Mouse (Mus musculus): ENCODE results near the gene Trank1. TPM values are rescaled to one million over a fixed set of nuclear protein-coding genes. Genes with fewer than 3 reads are reported as not detected.

The Trank1 gene
- total RNA-seq, 2 experiments from 2014 or later = 220 TPM

DNA sequence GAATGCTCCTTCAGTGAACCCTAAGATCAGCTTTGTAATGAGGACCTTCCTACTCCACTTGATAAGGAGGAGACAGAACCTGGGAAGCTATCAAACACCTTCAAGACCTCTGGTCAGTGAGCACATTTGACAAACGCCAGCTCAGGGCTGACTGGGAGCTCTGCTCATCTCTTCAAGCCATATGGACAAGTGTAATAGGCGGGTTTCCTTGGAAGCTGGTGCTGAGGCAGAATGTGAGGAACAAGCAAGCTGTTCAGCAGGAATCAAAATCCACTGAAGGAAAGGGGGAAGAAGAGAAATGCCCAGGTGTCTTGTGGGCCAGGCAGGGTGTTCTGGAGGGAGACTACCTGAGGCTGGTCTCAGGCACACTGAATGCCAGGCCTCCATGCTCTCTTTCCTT lies 110.3 kb downstream of the Trank1 start:
- DNase-seq (ENCODE audit: low spot score in 2 of 2) = no peak

GRCm38 (mm10) chr9:111422567-111422966 lies 111.0 kb downstream of the Trank1 start:
- no peak for DNase-seq (ENCODE audit: low spot score in 2 of 2)

- no peak for DNase-seq (ENCODE audit: low spot score in 2 of 2)
Observed at GRCm38 (mm10) chr9:111425113-111425512, 113.6 kb downstream of the Trank1 start.

- DNase-seq (ENCODE audit: low spot score in 2 of 2) = peak in 1 of 2 experiments; percentile 46
Observed at GRCm38 (mm10) chr9:111425952-111426351, 114.4 kb downstream of the Trank1 start.

GRCm38 (mm10) chr9:111427891-111428555 lies 116.5 kb downstream of the Trank1 start:
- no peak for DNase-seq (ENCODE audit: low spot score in 2 of 2)

DNA sequence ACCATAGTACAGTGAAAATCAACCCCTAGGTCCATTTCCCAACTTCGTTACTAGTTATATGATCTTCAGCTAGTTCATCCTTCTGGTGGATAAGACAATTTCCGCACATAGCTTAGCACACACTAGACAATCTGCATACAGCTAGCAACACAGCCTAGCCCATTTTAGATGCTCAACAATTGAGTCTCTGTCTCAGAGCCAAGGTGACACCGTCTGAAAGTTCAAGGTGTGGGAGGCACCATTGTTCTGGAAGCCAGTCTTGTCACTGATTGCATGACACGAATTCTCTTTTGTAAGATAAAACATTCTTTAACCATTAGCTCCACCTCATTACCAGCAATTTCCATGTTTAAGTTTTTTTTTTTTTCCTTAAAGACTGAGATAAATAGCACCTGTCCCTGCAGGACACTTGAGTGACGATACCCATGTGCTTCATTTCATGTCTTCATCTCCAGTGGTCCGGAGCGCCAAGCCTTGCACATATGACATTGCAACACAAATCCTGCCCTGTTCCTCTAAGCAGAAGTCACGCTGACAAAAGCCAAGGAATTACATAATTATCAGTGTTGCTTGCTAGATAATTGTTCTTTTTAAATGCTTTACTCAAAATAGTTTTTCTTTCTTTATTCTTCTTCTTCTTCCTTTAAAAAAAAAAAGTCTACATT lies 117.3 kb downstream of the Trank1 start:
- DNase-seq (ENCODE audit: low spot score in 2 of 2) = no peak

GRCm38 (mm10) chr9:111429363-111429750 lies 117.8 kb downstream of the Trank1 start:
- DNase-seq (ENCODE audit: low spot score in 2 of 2) = no peak

- DNase-seq (ENCODE audit: low spot score in 2 of 2) = no peak
Observed at GRCm38 (mm10) chr9:111435429-111435828, 123.9 kb downstream of the Trank1 start.

- DNase-seq (ENCODE audit: low spot score in 2 of 2) = no peak
Observed at GRCm38 (mm10) chr9:111438904-111439835, 127.6 kb downstream of the Trank1 start, which contains the start of gene Dclk3. Gene Dclk3, plus strand, starts transcription at chr9:111439081.

DNA sequence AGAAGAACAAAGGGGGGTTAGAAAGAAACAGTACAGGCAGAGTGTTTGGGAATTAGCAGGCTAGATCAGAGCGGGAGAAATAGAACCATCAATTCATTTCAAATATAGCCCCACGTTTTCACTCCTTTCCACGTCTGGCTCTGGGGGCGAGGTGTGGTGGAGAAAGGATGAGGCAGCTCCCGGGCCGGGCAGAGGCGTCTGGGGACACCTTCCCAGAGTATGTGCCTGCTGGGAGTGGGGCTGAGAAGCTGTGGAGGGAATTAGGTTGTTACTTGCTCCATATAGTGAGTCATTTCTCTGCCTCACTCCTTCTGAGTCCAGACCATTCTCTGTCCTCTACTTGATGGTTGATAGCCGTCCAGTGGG lies 128.3 kb downstream of the Trank1 start:
- no peak for DNase-seq (ENCODE audit: low spot score in 2 of 2)

DNA sequence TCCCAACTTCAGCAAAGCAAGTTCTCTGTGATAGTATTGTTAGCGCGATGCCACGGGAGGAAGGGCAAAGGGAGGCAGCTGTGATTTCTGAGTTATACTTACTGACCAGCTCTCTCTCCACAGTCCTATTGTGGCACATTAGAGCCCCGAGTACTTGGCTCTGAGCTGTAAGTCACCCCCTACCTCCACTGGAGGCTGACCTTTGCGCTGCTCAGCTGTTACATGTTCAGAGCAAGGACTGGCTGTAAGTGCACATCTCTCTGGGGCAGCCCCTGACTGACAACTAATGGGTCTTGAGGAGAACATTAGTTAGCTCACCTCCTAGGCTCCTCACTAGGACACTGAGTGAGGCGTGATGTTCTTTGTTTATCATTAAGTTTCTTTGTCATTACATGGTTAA lies 128.9 kb downstream of the Trank1 start:
- no peak for DNase-seq (ENCODE audit: low spot score in 2 of 2)

- no peak for DNase-seq (ENCODE audit: low spot score in 2 of 2)
Observed at GRCm38 (mm10) chr9:111441151-111441550, 129.6 kb downstream of the Trank1 start.

Other genes starting within 250 kb of the Trank1 start
- gene Lrrfip2, start 194.1 kb upstream of the Trank1 start, total RNA-seq (2021) = 10 to 100 TPM; 35.5 to 38.7 TPM
- 10 to 100 TPM; 10.6 to 16.7 TPM for gene Mlh1, start 39.9 kb upstream of the Trank1 start, total RNA-seq (2021)
- 10 to 100 TPM; 79.6 to 80.9 TPM for gene Epm2aip1, start 39.8 kb upstream of the Trank1 start, total RNA-seq (2021)
- gene Dclk3, start 127.3 kb downstream of the Trank1 start, total RNA-seq (2021) = 10 to 100 TPM; 19.0 to 21.7 TPM

Data from layer of hippocampus, adult 18-20 months (tissue).